Mouse (Mus musculus): ENCODE results near the gene Synj2.

- TF ChIP-seq CTCF (IDR thresholded peaks at IDR 0.05; ENCODE audit: low read depth, low read length) (no peak), POLR2A (IDR thresholded peaks at IDR 0.05; ENCODE audit: borderline replicate concordance, low read depth, low read length) (no peak)
Observed at GRCm38 (mm10) chr17:6016213-6016780, 75.2 kb downstream of the Synj2 start.
